Mouse (Mus musculus) megakaryocyte progenitor cell, adult 5-6 weeks (primary cell): Measurements from ENCODE around the gene Zkscan3. TPM values are rescaled to one million over a fixed set of nuclear protein-coding genes. Genes with fewer than 3 reads are reported as not detected.
A peak's percentile ranks its signal among the peaks of the same experiment; 100 is the strongest.

Source experiments
- ATAC-seq: replicated peaks from 2 replicates; pipeline ENCODE4 v1.8.0; 2016; ENCODE audit warnings: mild to moderate bottlenecking, moderate TSS enrichment, inconsistent platforms; ENCODE audit not compliant: poor library complexity
- total RNA-seq, 2 experiments: library from RNA; stranded (forward) in 1 of 2; stranded (reverse) in 1 of 2; fragments of 157-497, 149-512 nt in 1 of 2; fragments of 200-1000 nt in 1 of 2; gene quantifications; 2 replicates each; pipeline versions ENCODE4 v1.2.3 to v1.2.4; 2015 to 2017

Gene Zkscan3
- total RNA-seq, 2 experiments from 2014 or later = 26.9 to 51.9 TPM

- ATAC-seq = no peak
Observed at GRCm38 (mm10) chr13:21401166-21401565, 1.4 kb downstream of the Zkscan3 start.

GRCm38 (mm10) chr13:21397486-21397885 lies 5.1 kb downstream of the Zkscan3 start:
- no peak for ATAC-seq

- ATAC-seq = peak; percentile 20; the same call in 1 of the 2 replicates
Observed at GRCm38 (mm10) chr13:21396048-21396447, 6.5 kb downstream of the Zkscan3 start.

- no peak for ATAC-seq
Observed at GRCm38 (mm10) chr13:21395623-21396022, 6.9 kb downstream of the Zkscan3 start.

GRCm38 (mm10) chr13:21395211-21395610 lies 7.3 kb downstream of the Zkscan3 start:
- no peak for ATAC-seq

- ATAC-seq = no peak
Observed at GRCm38 (mm10) chr13:21377773-21378172, 24.8 kb downstream of the Zkscan3 start.

- ATAC-seq = no peak
Observed at GRCm38 (mm10) chr13:21372700-21373099, 29.9 kb downstream of the Zkscan3 start.

GRCm38 (mm10) chr13:21366635-21367034 lies 35.9 kb downstream of the Zkscan3 start:
- ATAC-seq = no peak

- ATAC-seq = no peak
Observed at GRCm38 (mm10) chr13:21363719-21364118, 38.8 kb downstream of the Zkscan3 start.

GRCm38 (mm10) chr13:21362621-21363248 lies 39.8 kb downstream of the Zkscan3 start, which contains the start of gene Zscan12:
Zscan12 (plus strand) TSS chr13:21362820.
- ATAC-seq = peak; percentile 100

- no peak for ATAC-seq
Observed at GRCm38 (mm10) chr13:21350593-21350992, 52.0 kb downstream of the Zkscan3 start.

- ATAC-seq = no peak
Observed at GRCm38 (mm10) chr13:21346610-21347009, 55.9 kb downstream of the Zkscan3 start, which contains the start of gene Olfr1367. Olfr1367 (plus strand) TSS chr13:21346910.

Other genes starting within 250 kb of the Zkscan3 start
- 108 and 116 TPM in 2 replicates for gene Trim27, start 223.3 kb downstream of the Zkscan3 start, total RNA-seq (2015)
- gene Trim27, start 223.3 kb downstream of the Zkscan3 start, total RNA-seq (2017) = 170 and 177 TPM in 2 replicates
- gene Gpx5, start 110.0 kb downstream of the Zkscan3 start, total RNA-seq (2015) = not detected in 2 replicates
- not detected in 2 replicates for gene Gpx5, start 110.0 kb downstream of the Zkscan3 start, total RNA-seq (2017)
- not detected in 2 replicates for gene Gpx6, start 90.6 kb downstream of the Zkscan3 start, total RNA-seq (2015)
- not detected in 2 replicates for gene Gpx6, start 90.6 kb downstream of the Zkscan3 start, total RNA-seq (2017)
- not detected in 2 replicates for gene Olfr1367, start 55.8 kb downstream of the Zkscan3 start, total RNA-seq (2015)
- gene Olfr1367, start 55.8 kb downstream of the Zkscan3 start, total RNA-seq (2017) = not detected in 2 replicates
- 7.5 and 9.1 TPM in 2 replicates for gene Zscan12, start 39.9 kb downstream of the Zkscan3 start, total RNA-seq (2015)
- gene Zscan12, start 39.9 kb downstream of the Zkscan3 start, total RNA-seq (2017) = 15.5 and 17.5 TPM in 2 replicates
- gene Pgbd1, start 38.3 kb upstream of the Zkscan3 start, total RNA-seq (2015) = 1.1 and 1.6 TPM in 2 replicates
- gene Pgbd1, start 38.3 kb upstream of the Zkscan3 start, total RNA-seq (2017) = 0.58 and 0.98 TPM in 2 replicates
- 18.5 and 18.7 TPM in 2 replicates for gene Zscan26, start 51.0 kb upstream of the Zkscan3 start, total RNA-seq (2015)
- gene Zscan26, start 51.0 kb upstream of the Zkscan3 start, total RNA-seq (2017) = 17.1 and 20.6 TPM in 2 replicates
- 0.10 and 0.12 TPM in 2 replicates for gene Nkapl, start 65.8 kb upstream of the Zkscan3 start, total RNA-seq (2015)
- 0.33 TPM in 1 of 2 replicates, not detected in the other for gene Nkapl, start 65.8 kb upstream of the Zkscan3 start, total RNA-seq (2017)
- gene Zkscan4, start 76.2 kb upstream of the Zkscan3 start, total RNA-seq (2015) = 0.49 and 0.79 TPM in 2 replicates
- gene Zkscan4, start 76.2 kb upstream of the Zkscan3 start, total RNA-seq (2017) = 0.14 and 0.71 TPM in 2 replicates
- gene Gm10065, start 76.7 kb upstream of the Zkscan3 start, total RNA-seq (2015) = not detected in 2 replicates
- not detected in 2 replicates for gene Gm10065, start 76.7 kb upstream of the Zkscan3 start, total RNA-seq (2017)
- gene AK157302, start 92.5 kb upstream of the Zkscan3 start, total RNA-seq (2015) = 0.20 and 0.27 TPM in 2 replicates
- 0.12 and 0.14 TPM in 2 replicates for gene AK157302, start 92.5 kb upstream of the Zkscan3 start, total RNA-seq (2017)
- 7.1 and 8.8 TPM in 2 replicates for gene Gm11273, start 98.7 kb upstream of the Zkscan3 start, total RNA-seq (2015)
- gene Gm11273, start 98.7 kb upstream of the Zkscan3 start, total RNA-seq (2017) = 2.2 and 7.0 TPM in 2 replicates
- 8.4 and 13.7 TPM in 2 replicates for gene Zkscan8, start 128.4 kb upstream of the Zkscan3 start, total RNA-seq (2015)
- gene Zkscan8, start 128.4 kb upstream of the Zkscan3 start, total RNA-seq (2017) = 7.7 and 9.8 TPM in 2 replicates
- gene Olfr1366, start 140.1 kb upstream of the Zkscan3 start, total RNA-seq (2015) = not detected in 2 replicates
- gene Olfr1366, start 140.1 kb upstream of the Zkscan3 start, total RNA-seq (2017) = not detected in 2 replicates
- gene Olfr1535, start 157.1 kb upstream of the Zkscan3 start, total RNA-seq (2015) = not detected in 2 replicates
- gene Olfr1535, start 157.1 kb upstream of the Zkscan3 start, total RNA-seq (2017) = not detected in 2 replicates
- not detected in 2 replicates for gene Olfr1364, start 179.0 kb upstream of the Zkscan3 start, total RNA-seq (2015)
- gene Olfr1364, start 179.0 kb upstream of the Zkscan3 start, total RNA-seq (2017) = not detected in 2 replicates
- gene Olfr1362, start 211.3 kb upstream of the Zkscan3 start, total RNA-seq (2015) = not detected in 2 replicates
- gene Olfr1362, start 211.3 kb upstream of the Zkscan3 start, total RNA-seq (2017) = not detected in 2 replicates
- not detected in 2 replicates for gene Olfr11, start 239.8 kb upstream of the Zkscan3 start, total RNA-seq (2015)
- gene Olfr11, start 239.8 kb upstream of the Zkscan3 start, total RNA-seq (2017) = not detected in 2 replicates